Mouse (Mus musculus) C2C12 (cell line): ENCODE data around the gene Chd1. TPM values are rescaled to one million over a fixed set of nuclear protein-coding genes. Genes with fewer than 3 reads are reported as not detected.
"Not testable (repeated sequence)": the region's sequence is repeated elsewhere in the genome, so short reads cannot be mapped to it uniquely, and the experiment has no call there.

Source experiments
- H3K27me3 ChIP-seq: one replicate; pipeline ENCODE4 v1.6.1; 2011; ENCODE audit not compliant: control insufficient read depth, insufficient read depth, insufficient read length
- H3K36me3 ChIP-seq: one replicate; pipeline ENCODE4 v1.6.1; 2011; ENCODE audit not compliant: control insufficient read depth, insufficient read depth
- H3K4me3 ChIP-seq: one replicate; pipeline ENCODE4 v1.5.1; 2011; ENCODE audit warnings: mild to moderate bottlenecking, control low read depth; ENCODE audit not compliant: poor library complexity, insufficient read depth, severe bottlenecking
- H3K79me2 ChIP-seq: one replicate; pipeline ENCODE4 v1.6.1; 2011; ENCODE audit not compliant: control insufficient read depth, insufficient read depth
- H3K79me3 ChIP-seq: one replicate; pipeline ENCODE4 v1.6.1; 2011; ENCODE audit warnings: low read depth, control low read depth
- H3ac ChIP-seq: one replicate; pipeline ENCODE3; 2011; ENCODE audit warnings: low read depth; ENCODE audit not compliant: control insufficient read depth, insufficient read length
- CEBPB ChIP-seq: IDR thresholded peaks from one replicate; pipeline ENCODE4 v1.6.1; 2011; ENCODE audit warnings: low read depth, mild to moderate bottlenecking, control low read depth, moderate library complexity
- CTCF ChIP-seq: IDR thresholded peaks from one replicate; pipeline ENCODE4 v1.5.1; 2011; ENCODE audit not compliant: control insufficient read depth, insufficient read depth, insufficient read length
- FOSL1 ChIP-seq: IDR thresholded peaks from one replicate; pipeline ENCODE4 v1.8.0; 2011; ENCODE audit warnings: mild to moderate bottlenecking, low read length; ENCODE audit not compliant: poor library complexity, insufficient read depth, severe bottlenecking
- MAX ChIP-seq: IDR thresholded peaks from one replicate; pipeline ENCODE4 v1.6.1; 2011; ENCODE audit warnings: mild to moderate bottlenecking, control low read depth
- MYOD1 ChIP-seq: IDR thresholded peaks from one replicate; pipeline ENCODE4 v1.6.1; 2011; ENCODE audit warnings: low read depth; ENCODE audit not compliant: control insufficient read depth, insufficient read length
- MYOG ChIP-seq: IDR thresholded peaks from one replicate; pipeline ENCODE4 v1.6.1; 2011; ENCODE audit not compliant: control insufficient read depth, insufficient read length; ENCODE audit errors: extremely low read depth
- USF1 ChIP-seq: IDR thresholded peaks from one replicate; pipeline ENCODE4 v1.6.1; 2011; ENCODE audit warnings: low read depth, mild to moderate bottlenecking, control low read depth, moderate library complexity
- polyA plus RNA-seq: library from polyadenylated mRNA; unstranded; fragments of >200 nt; fragmentation: generic; extraction: Trizol; gene quantifications from one replicate; pipeline ENCODE4 v1.2.1, GENCODE M21; 2012; ENCODE audit warnings: missing spikeins

The Chd1 gene
- polyA plus RNA-seq, 1 experiment: 6.9 TPM

GRCm38 (mm10) chr17:15723291-15723690, 18.5 kb downstream of the Chd1 start:
- no peak overlapping the region for H3K4me3 ChIP-seq
- no peaks in the 10 kb centered on the region for H3K27me3 ChIP-seq
- TF ChIP-seq CEBPB (no peak), MAX (no peak), FOSL1 (no peak), CTCF (no peak), MYOG (no peak), USF1 (no peak), MYOD1 (no peak)
- H3K79me2 ChIP-seq: peaks cover 68% of the 10 kb centered on the region
- no peak overlapping the region for H3ac ChIP-seq
- H3K79me3 ChIP-seq: peaks cover 56% of the 10 kb centered on the region
- H3K36me3 ChIP-seq: peaks cover 44% of the 10 kb centered on the region

GRCm38 (mm10) chr17:15723866-15724475, 19.2 kb downstream of the Chd1 start:
- H3K79me2 ChIP-seq: peaks cover 61% of the 10 kb centered on the region
- not testable (repeated sequence) for H3ac ChIP-seq, H3K27me3 ChIP-seq, H3K4me3 ChIP-seq
- peaks cover 50% of the 10 kb centered on the region for H3K79me3 ChIP-seq
- H3K36me3 ChIP-seq: peaks cover 50% of the 10 kb centered on the region

- peaks cover 88% of the 10 kb centered on the region for H3K36me3 ChIP-seq
- TF ChIP-seq USF1 (no peak), CTCF (no peak), CEBPB (no peak), MYOD1 (no peak), MYOG (no peak), FOSL1 (no peak), MAX (no peak)
- no peak overlapping the region for H3K4me3 ChIP-seq
- H3ac ChIP-seq: no peak overlapping the region
- H3K79me2 ChIP-seq: no peaks in the 10 kb centered on the region
- H3K27me3 ChIP-seq: no peaks in the 10 kb centered on the region
- no peaks in the 10 kb centered on the region for H3K79me3 ChIP-seq
These were observed 26.9 kb downstream of the Chd1 start for GRCm38 (mm10) chr17:15731706-15732105.

- H3ac ChIP-seq: no peak overlapping the region
- no peak overlapping the region for H3K4me3 ChIP-seq
- TF ChIP-seq MYOG: no peak
- no peak for TF ChIP-seq USF1
- no peak for TF ChIP-seq MAX
- no peak for TF ChIP-seq MYOD1
- TF ChIP-seq CTCF: no peak
- TF ChIP-seq FOSL1: no peak
- no peak for TF ChIP-seq CEBPB
- peaks cover 82% of the 10 kb centered on the region for H3K36me3 ChIP-seq
- H3K79me3 ChIP-seq: peaks cover 3% of the 10 kb centered on the region
- H3K79me2 ChIP-seq: peaks cover 1% of the 10 kb centered on the region
- H3K27me3 ChIP-seq: no peaks in the 10 kb centered on the region
These were observed 32.7 kb downstream of the Chd1 start for GRCm38 (mm10) chr17:15737346-15737917.

- H3ac ChIP-seq: no peak overlapping the region
- peaks cover 77% of the 10 kb centered on the region for H3K36me3 ChIP-seq
- no peaks in the 10 kb centered on the region for H3K27me3 ChIP-seq
- peaks cover 10% of the 10 kb centered on the region for H3K79me3 ChIP-seq
- peaks cover 32% of the 10 kb centered on the region for H3K79me2 ChIP-seq
- no peak overlapping the region for H3K4me3 ChIP-seq
- no peak for TF ChIP-seq MYOD1
- TF ChIP-seq USF1: no peak
- TF ChIP-seq FOSL1: no peak
- no peak for TF ChIP-seq MYOG
- TF ChIP-seq CTCF: no peak
- TF ChIP-seq CEBPB: no peak
- TF ChIP-seq MAX: no peak
These were observed 37.1 kb downstream of the Chd1 start for GRCm38 (mm10) chr17:15741836-15742235.

- H3K36me3 ChIP-seq: peaks cover 77% of the 10 kb centered on the region
- H3K79me3 ChIP-seq: peaks cover 10% of the 10 kb centered on the region
- H3K79me2 ChIP-seq: peaks cover 33% of the 10 kb centered on the region
- no peaks in the 10 kb centered on the region for H3K27me3 ChIP-seq
- H3ac ChIP-seq: no peak overlapping the region
- no peak for TF ChIP-seq CEBPB
- TF ChIP-seq CTCF: no peak
- no peak for TF ChIP-seq USF1
- TF ChIP-seq FOSL1: no peak
- H3K4me3 ChIP-seq: no peak overlapping the region
These were observed 38.2 kb downstream of the Chd1 start for GRCm38 (mm10) chr17:15742953-15743352.
